Mouse (Mus musculus): Measurements from ENCODE around the gene Nfe2l2.

- TF ChIP-seq REST (IDR thresholded peaks at IDR 0.05; ENCODE audit: insufficient read depth, insufficient read length) (no peak), POLR2AphosphoS2 (IDR thresholded peaks at IDR 0.05; ENCODE audit: insufficient read length, low read depth) (no peak), MAX (IDR thresholded peaks at IDR 0.05; ENCODE audit: low read depth) (no peak), E2F4 (IDR thresholded peaks at IDR 0.05; ENCODE audit: insufficient read depth) (no peak), USF1 (IDR thresholded peaks at IDR 0.05; ENCODE audit: low read depth) (no peak), POLR2A (IDR thresholded peaks at IDR 0.05; ENCODE audit: insufficient read length, low read depth) (no peak), MYOD1 (IDR thresholded peaks at IDR 0.05; ENCODE audit: control insufficient read depth in 1 of 3, insufficient read length in 2 of 3, low read depth in 2 of 3) (no peak), TCF3 (IDR thresholded peaks at IDR 0.05; ENCODE audit: insufficient read length, low read depth) (no peak), CEBPB (IDR thresholded peaks at IDR 0.05; ENCODE audit: insufficient read depth, poor library complexity, severe bottlenecking) (no peak), TCF12 (IDR thresholded peaks at IDR 0.05; ENCODE audit: insufficient read depth, poor library complexity, severe bottlenecking) (no peak), SRF (IDR thresholded peaks at IDR 0.05; ENCODE audit: control insufficient read depth, insufficient read length, low read depth) (no peak)
Observed at GRCm38 (mm10) chr2:75713083-75713482, 8.6 kb upstream of the Nfe2l2 start.
